Mouse (Mus musculus) retina, adult 2 months (tissue): ENCODE results near the gene Palm3.
"Not testable (repeated sequence)": the region's sequence is repeated elsewhere in the genome, so short reads cannot be mapped to it uniquely, and the experiment has no call there.

Experiments used
- DNase-seq: peaks from one replicate; pipeline ENCODE4 v3.0.0-alpha.2; 2012; ENCODE audit warnings: low read depth, low spot score

The Palm3 gene

GRCm38 (mm10) chr8:83997511-83998141 lies 23.6 kb upstream of the Palm3 start, which contains the start of gene Samd1:
Samd1 (plus strand) TSS chr8:83997672.
- no peak for DNase-seq

DNA sequence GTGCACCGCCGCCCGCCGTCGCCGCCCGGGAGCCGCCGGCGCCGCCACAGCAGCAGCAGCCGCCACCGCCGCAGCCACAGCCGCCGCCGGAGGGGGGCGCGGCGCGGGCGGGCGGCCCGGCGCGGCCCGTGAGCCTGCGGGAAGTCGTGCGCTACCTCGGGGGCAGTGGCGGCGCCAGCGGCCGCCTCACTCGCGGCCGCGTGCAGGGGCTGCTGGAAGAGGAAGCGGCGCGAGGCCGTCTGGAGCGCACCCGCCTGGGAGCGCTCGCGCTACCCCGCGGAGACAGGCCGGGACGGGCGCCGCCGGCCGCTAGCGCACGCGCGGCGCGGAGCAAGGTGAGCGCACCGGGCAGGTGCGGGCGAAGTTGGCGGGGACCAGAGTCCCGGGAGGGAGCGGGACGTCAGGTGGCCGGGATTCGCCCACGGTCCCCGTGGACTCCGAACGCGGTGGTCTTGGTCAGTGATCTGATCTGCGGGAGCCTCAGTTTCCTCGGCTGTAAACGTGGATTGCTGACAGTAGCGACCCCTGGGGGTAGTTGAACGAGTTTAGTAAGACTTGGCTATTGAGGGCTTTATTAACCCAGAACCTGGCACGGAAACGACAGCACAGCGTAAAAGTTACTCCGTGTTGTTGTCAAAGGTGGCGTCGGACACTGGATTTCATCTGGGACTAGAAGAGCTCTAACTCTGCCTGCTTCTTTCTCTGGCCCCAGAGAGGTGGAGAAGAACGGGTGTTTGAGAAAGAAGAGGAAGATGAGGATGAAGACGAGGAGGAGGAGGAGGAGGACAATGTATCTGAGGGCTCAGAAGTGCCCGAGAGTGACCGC lies 22.8 kb upstream of the Palm3 start:
- no peak for DNase-seq

DNA sequence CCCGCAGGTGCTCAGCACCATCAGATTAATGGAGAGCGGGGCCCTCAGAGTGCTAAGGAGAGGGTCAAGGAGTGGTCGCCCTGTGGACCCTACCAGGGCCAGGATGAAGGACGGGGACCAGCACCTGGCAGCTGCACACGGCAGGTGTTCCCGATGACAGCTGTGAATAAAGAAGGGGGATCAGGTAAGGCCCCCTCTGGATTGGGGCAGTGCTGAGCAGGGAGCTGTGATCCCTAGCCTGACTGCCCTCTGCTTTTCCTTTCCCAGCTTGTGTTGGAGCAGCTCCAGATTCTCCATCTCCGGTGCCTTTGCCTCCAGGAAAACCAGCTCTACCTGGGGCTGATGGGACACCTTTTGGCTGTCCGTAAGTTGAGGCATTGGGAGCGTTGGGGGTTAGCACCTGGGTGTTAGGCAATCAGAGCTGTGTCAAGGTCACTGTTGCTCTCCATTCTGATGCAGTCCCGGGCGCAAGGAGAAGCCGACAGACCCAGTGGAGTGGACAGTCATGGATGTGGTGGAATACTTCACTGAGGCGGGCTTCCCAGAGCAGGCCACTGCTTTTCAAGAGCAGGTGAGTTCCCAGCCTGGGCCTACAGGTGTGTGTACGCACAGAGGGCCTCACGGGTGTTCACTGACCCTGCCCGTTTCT lies 22.1 kb upstream of the Palm3 start:
- DNase-seq, result no peak

GRCm38 (mm10) chr8:83999825-84000224 lies 21.4 kb upstream of the Palm3 start:
- no peak for DNase-seq

GRCm38 (mm10) chr8:84001281-84002000 lies 19.8 kb upstream of the Palm3 start, which contains the start of gene 1700067K01Rik:
1700067K01Rik (plus strand) TSS chr8:84001502.
- no peak for DNase-seq

DNA sequence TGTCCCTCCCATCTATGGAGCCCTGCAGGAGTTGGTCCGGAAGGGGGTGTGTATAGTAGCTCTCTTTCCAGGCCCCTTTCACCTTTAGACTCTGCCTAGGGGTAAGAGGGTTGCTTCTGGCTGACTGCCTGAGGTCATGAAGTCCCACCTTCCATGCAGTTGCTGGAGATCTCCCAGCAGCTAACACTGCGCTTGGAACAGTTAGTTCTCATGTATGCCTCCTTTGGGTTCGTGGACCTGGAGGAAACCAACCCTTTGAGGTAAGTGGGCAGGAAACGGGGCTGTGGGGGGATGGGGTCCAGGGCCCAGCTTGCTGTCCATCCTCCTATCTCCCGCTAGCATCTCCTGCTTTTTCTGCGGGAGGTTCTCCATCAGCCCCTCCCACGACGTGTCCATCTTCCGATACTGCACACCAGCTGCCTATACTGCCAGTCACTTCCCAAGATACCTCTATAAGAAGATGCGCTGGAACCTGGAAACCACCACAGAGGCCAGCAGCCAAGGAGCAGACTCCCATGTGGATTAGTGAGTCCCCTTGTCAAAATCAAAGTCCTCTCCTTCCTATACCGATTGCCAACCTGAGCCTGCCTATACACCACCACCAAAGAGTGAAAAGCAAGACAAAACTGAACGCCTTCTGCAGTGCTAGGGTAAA lies 18.2 kb upstream of the Palm3 start:
- no peak for DNase-seq

DNA sequence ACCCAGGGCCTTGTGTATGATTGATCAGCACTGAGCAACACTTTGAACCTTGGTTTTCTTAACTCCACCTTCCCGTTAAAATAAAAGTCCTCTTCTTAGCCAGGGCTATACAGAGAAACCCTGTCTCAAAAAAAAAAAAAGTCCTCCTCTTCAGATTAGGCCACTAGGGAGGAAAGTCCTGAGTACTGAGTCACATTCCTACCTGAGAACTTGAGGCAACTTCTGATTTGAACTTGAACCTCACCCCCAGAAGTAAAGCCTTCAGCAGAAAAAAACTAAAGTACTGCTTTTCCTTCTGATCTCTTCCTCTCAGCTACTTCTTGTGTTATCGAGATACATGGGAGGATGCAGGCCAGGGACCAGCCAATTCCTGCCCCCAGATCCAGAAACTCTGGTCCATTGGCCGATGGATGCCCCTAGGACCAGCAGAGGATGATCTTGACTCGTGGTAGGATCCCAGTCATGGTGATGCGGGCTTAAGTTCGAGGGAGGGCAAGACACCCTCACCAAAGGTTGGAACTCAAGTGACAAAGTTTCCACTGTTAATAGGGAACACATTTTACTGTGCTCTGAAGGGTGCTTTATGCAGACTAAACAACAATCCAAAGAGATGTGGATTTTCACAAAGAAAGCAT lies 17.5 kb upstream of the Palm3 start:
- DNase-seq, result no peak

- DNase-seq, result peak; percentile 73
These were observed 16.6 kb upstream of the Palm3 start for GRCm38 (mm10) chr8:84004533-84005201.

DNA sequence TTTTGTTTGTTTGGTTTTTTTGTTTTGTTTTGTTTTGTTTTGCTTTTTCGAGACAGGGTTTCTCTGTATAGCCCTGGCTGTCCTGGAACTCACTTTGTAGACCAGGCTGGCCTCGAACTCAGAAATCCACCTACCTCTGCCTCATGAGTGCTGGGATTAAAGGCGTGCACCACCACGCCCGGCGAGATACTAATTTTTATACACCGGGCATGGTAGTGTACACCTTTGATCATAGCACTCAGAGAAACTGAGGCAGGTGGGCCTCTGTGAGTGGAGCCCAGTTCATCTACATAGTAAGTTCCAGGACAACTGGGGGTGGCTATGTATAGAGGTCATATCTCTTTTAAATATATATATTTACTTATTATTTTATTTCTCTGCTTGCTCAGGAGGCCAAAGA lies 15.8 kb upstream of the Palm3 start:
- not testable (repeated sequence) for DNase-seq

GRCm38 (mm10) chr8:84008362-84008761 lies 12.9 kb upstream of the Palm3 start:
- no peak for DNase-seq

DNA sequence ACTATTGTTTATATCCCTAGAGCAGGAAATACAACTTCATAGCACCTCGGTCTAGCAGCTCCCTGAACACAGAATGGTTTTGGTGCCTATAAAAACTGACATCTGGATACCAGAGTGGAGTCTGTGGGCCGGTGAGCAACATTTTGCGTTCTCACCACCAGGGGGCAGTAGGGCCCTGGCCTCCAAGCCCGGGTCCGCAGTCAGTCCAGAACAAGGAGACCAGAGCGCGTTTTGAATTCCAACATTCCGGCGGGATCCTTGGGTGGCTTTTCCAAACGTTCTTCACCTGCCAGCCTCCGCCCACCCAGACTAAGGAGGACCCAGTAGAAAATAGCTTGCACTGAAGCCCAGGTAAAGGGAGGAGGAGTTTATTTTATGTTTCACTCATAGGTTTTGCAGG lies 11.4 kb upstream of the Palm3 start:
- peak; percentile 63 for DNase-seq

GRCm38 (mm10) chr8:84010625-84011611 lies 10.4 kb upstream of the Palm3 start:
- DNase-seq, result no peak

DNA sequence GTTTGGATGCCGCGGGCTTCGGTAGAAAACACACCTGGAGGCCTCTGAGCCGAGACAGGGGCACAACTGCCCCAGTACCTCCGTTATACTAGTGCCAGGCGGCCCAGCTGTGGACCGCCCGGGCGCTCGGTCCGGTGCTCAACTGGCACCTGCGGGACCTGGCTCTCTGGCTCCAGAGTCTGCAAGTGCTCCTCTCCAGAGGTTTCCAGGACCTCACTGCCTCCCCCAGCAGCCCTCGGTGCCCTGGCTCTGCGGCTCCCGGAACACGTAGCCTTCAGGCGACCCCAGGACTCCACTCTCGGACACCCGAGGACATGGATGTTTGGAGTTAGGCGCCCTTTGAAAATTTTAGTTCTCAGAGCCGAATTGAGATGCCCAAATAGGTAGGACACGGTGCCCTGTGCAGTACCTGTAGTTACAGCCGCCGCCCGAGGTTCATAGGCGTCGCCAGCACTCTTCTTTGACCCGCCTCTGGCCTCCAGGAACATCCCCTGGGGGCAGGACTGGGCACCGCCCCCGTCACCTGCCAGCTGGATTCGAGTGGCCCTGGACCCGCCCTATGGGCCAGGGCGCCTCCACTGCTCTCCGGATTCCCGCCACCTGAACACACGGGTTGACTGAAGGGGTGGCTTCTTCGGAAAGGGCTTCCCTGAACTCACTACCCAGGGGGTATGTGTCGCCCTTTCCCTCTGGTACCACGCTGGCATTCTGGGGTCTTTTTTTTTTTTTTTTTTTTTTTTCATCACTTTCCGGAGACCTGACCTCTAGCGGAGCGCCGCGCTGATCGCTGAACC lies 9.4 kb upstream of the Palm3 start, which contains the start of gene 2210011C24Rik:
2210011C24Rik (minus strand) TSS at position 467 of the 794 bp plus-strand sequence.
- no peak for DNase-seq

DNA sequence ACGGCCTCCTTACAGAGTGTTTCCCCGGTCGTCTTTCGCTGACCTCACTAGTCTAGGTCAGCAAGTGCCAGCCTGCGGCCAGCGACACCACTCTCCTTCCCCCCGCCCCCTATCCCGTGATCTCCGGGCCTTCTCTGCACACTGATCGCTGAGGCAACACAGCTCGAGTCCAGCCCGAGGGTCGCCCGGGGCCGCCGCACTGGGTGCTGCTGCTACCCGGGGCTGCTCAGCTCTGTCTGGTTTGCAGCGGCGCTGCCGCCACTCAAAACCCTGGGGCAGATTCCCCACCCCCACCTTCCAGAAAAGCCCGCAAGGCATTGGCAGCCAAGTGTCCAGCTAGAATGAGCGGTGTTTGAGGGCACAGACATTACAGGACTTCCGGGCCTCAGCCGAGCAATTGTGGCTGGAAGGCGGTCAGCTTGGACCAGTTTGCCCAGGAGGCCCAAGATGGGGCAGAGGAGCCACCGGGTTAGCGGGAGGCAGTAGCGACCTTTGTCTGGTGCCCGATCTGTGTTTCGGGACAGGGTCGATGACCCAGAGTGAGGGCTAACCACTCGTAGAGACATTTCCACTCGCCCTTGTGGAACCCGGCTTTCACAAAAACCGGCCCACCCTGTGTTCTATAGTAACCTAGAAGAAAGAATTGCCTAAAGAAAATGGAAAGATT lies 8.6 kb upstream of the Palm3 start:
- DNase-seq, result no peak

- no peak for DNase-seq
These were observed 5.4 kb upstream of the Palm3 start for GRCm38 (mm10) chr8:84015833-84016232.

DNA sequence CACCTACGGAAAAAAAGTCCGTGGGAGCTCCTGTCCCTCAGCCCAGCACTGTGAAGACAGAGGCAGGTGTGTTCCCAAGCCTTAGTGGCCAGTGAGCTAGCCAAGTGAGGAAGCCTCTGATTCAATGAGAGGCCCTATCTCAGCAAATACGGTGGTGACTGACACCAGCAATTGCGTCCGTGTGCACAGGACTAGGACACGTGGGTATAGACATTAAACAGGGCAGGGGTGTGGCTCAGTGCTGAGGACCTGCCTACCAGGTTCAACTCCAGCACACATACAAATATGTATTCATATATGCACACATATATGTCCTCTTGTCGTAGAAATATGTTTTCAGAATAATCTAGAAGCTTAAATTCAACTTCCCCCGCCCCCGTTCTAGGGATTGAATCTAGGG lies 1.5 kb upstream of the Palm3 start:
- no peak for DNase-seq

DNA sequence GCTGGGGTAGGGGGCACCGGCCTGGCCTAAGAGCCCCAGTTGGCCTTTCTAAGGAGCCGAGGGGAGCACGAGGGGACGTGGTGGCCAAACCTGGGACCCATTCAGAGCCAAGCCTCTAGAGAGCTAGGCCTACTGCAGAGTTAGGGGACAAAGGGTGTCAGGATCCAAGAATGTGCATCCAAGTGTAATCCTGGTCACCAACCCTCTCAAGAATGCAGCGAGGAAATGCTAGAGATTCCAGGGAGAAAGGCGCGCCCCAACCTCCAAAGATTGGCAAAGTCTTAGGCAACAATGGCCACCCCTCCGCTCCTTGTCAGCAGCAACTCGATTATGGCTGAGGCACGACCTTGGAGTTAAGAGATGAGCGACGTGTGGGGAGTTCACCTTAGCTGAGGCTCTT lies 298 bp downstream of the Palm3 start:
- DNase-seq, result no peak

- no peak for DNase-seq
These were observed 1.8 kb downstream of the Palm3 start for GRCm38 (mm10) chr8:84023085-84023484.
